Mouse (Mus musculus) midbrain, embryonic 12.5 days (tissue): ENCODE data around the gene Hcfc2. TPM values are rescaled to one million over a fixed set of nuclear protein-coding genes. Genes with fewer than 3 reads are reported as not detected.

Experiments
- ATAC-seq: fragments of 200-750 bp; cut with Nextera tagmentation; 2 replicates; pipeline ENCODE4 v1.8.0; 2017; ENCODE audit warnings: low read depth, moderate TSS enrichment, moderate library complexity; ENCODE audit not compliant: low FRiP score
- H3K27ac ChIP-seq: fragments of 300-500 bp; sonication (generic); replicated peaks from 2 replicates; pipeline ENCODE4 v1.5.1; 2016; ENCODE audit warnings: mild to moderate bottlenecking
- H3K27me3 ChIP-seq: fragments of 300-500 bp; sonication (generic); 2 replicates; pipeline ENCODE4 v1.6.1; 2016; ENCODE audit warnings: mild to moderate bottlenecking
- H3K36me3 ChIP-seq: fragments of 300-500 bp; sonication (generic); 2 replicates; pipeline ENCODE4 v1.6.1; 2016
- H3K4me1 ChIP-seq: fragments of 300-500 bp; sonication (generic); 2 replicates; pipeline ENCODE4 v1.6.1; 2016
- H3K4me2 ChIP-seq: fragments of 300-500 bp; sonication (generic); replicated peaks from 2 replicates; pipeline ENCODE4 v1.6.1; 2016; ENCODE audit warnings: mild to moderate bottlenecking, moderate library complexity
- H3K4me3 ChIP-seq: fragments of 300-500 bp; sonication (generic); 2 replicates; pipeline ENCODE4 v1.5.1; 2016; ENCODE audit warnings: mild to moderate bottlenecking
- H3K9ac ChIP-seq: fragments of 300-500 bp; sonication (generic); replicated peaks from 2 replicates; pipeline ENCODE4 v1.6.1; 2016; ENCODE audit warnings: mild to moderate bottlenecking, moderate library complexity
- H3K9me3 ChIP-seq: fragments of 300-500 bp; sonication (generic); 2 replicates; pipeline ENCODE4 v1.6.1; 2016; ENCODE audit warnings: mild to moderate bottlenecking
- WGBS: fragments of 180-500 bp; shearing (Covaris S2); methylation state at CpG from one replicate; pipeline ENCODE4 v1.1.7; 2016; 5-methylcytosine and 5-hydroxymethylcytosine counted together
- polyA plus RNA-seq: library from polyadenylated mRNA; unstranded; fragments of >200 nt; fragmentation: Nextera tagmentation; extraction: Ambion mirVana; gene quantifications from 2 replicates; pipeline ENCODE4 v1.2.1, GENCODE M21; 2016

Gene Hcfc2
- polyA plus RNA-seq, 1 experiment from 2014 or later: 43.3 TPM

GRCm38 (mm10) chr10:82680769-82681168 lies 15.2 kb upstream of the Hcfc2 start:
- Histone ChIP-seq H3K27me3 (no peaks in the 10 kb centered on the region), H3K9me3 (no peaks in the 10 kb centered on the region), H3K27ac (no peak overlapping the region), H3K36me3 (no peaks in the 10 kb centered on the region), H3K4me1 (no peaks in the 10 kb centered on the region), H3K9ac (no peak overlapping the region), H3K4me3 (no peak overlapping the region), H3K4me2 (no peak overlapping the region)
- no peak for ATAC-seq
- 95% methylated on average over 5 of the region's 5 CpGs for WGBS

GRCm38 (mm10) chr10:82681639-82682038 lies 14.3 kb upstream of the Hcfc2 start:
- Histone ChIP-seq H3K4me3 (no peak overlapping the region), H3K4me1 (no peaks in the 10 kb centered on the region), H3K9ac (no peak overlapping the region), H3K4me2 (no peak overlapping the region), H3K36me3 (no peaks in the 10 kb centered on the region), H3K9me3 (no peaks in the 10 kb centered on the region), H3K27me3 (no peaks in the 10 kb centered on the region), H3K27ac (no peak overlapping the region)
- WGBS: 88% methylated on average over 7 of the region's 7 CpGs
- ATAC-seq: no peak

- Histone ChIP-seq H3K4me2 (no peak overlapping the region), H3K4me3 (no peak overlapping the region), H3K9me3 (no peaks in the 10 kb centered on the region), H3K9ac (no peak overlapping the region), H3K27me3 (no peaks in the 10 kb centered on the region; the same call in 1 of the 2 replicates), H3K4me1 (peaks cover 3% of the 10 kb centered on the region; the same call in 1 of the 2 replicates), H3K36me3 (no peaks in the 10 kb centered on the region), H3K27ac (no peak overlapping the region)
- ATAC-seq: no peak
- WGBS: 80% methylated on average over 2 of the region's 2 CpGs
Measured at GRCm38 (mm10) chr10:82685440-82685839, 10.5 kb upstream of the Hcfc2 start.

- WGBS: 81% methylated on average over 7 of the region's 7 CpGs
- Histone ChIP-seq H3K27ac (no peak overlapping the region), H3K9me3 (no peaks in the 10 kb centered on the region), H3K4me2 (no peak overlapping the region), H3K9ac (no peak overlapping the region), H3K27me3 (no peaks in the 10 kb centered on the region; the same call in 1 of the 2 replicates), H3K36me3 (no peaks in the 10 kb centered on the region), H3K4me1 (peaks cover 5% of the 10 kb centered on the region; the same call in 1 of the 2 replicates), H3K4me3 (no peak overlapping the region)
- no peak for ATAC-seq
Measured at GRCm38 (mm10) chr10:82689681-82690211, 6.2 kb upstream of the Hcfc2 start.

GRCm38 (mm10) chr10:82690494-82690893 lies 5.5 kb upstream of the Hcfc2 start, which contains the start of gene Glt8d2:
TSS of gene Glt8d2 (minus strand) at chr10:82690650.
- Histone ChIP-seq H3K4me2 (peak within 1 kb of the TSS; percentile 31), H3K36me3 (no peaks in the 10 kb centered on the region), H3K4me1 (peaks cover 5% of the 10 kb centered on the region; the same call in 1 of the 2 replicates), H3K27ac (no peak within 1 kb of the TSS), H3K4me3 (0 out of 2 replicates have a peak within 1 kb of the TSS, but pooled peaks have one; percentile 4), H3K27me3 (no peaks in the 10 kb centered on the region; the same call in 1 of the 2 replicates), H3K9ac (no peak within 1 kb of the TSS), H3K9me3 (no peaks in the 10 kb centered on the region)
- WGBS: 2% methylated on average over 14 of the region's 14 CpGs
- no peak for ATAC-seq

GRCm38 (mm10) chr10:82696453-82697079 lies 606 bp downstream of the Hcfc2 start:
- Histone ChIP-seq H3K4me3 (no peak overlapping the region), H3K36me3 (no peaks in the 10 kb centered on the region), H3K4me2 (no peak overlapping the region), H3K9ac (no peak overlapping the region), H3K27ac (no peak overlapping the region), H3K27me3 (no peaks in the 10 kb centered on the region), H3K9me3 (no peaks in the 10 kb centered on the region), H3K4me1 (peaks cover 14% of the 10 kb centered on the region)
- 75% methylated on average over 4 of the region's 4 CpGs for WGBS
- ATAC-seq: no peak

- Histone ChIP-seq H3K9me3 (no peaks in the 10 kb centered on the region), H3K27me3 (no peaks in the 10 kb centered on the region), H3K4me2 (no peak overlapping the region), H3K27ac (no peak overlapping the region), H3K36me3 (0 out of 2 replicates have a peak, but pooled peaks cover 4% of the 10 kb centered on the region), H3K9ac (no peak overlapping the region), H3K4me1 (peaks cover 14% of the 10 kb centered on the region), H3K4me3 (no peak overlapping the region)
- WGBS: 87% methylated on average over 3 of the region's 3 CpGs
- no peak for ATAC-seq
Measured at GRCm38 (mm10) chr10:82697305-82697898, 1.4 kb downstream of the Hcfc2 start.

GRCm38 (mm10) chr10:82698712-82699261 lies 2.8 kb downstream of the Hcfc2 start:
- Histone ChIP-seq H3K27me3 (no peaks in the 10 kb centered on the region), H3K4me3 (peak overlapping the region; percentile 86), H3K36me3 (0 out of 2 replicates have a peak, but pooled peaks cover 4% of the 10 kb centered on the region), H3K27ac (peak overlapping the region; percentile 67), H3K4me2 (peak overlapping the region; percentile 71), H3K9me3 (no peaks in the 10 kb centered on the region), H3K9ac (peak overlapping the region; percentile 84), H3K4me1 (peaks cover 14% of the 10 kb centered on the region)
- WGBS: under 1% methylated on average over 41 of the region's 42 CpGs
- ATAC-seq: peak; percentile 96

- Histone ChIP-seq H3K27ac (peak overlapping the region; percentile 67), H3K9ac (peak overlapping the region; percentile 84), H3K27me3 (no peaks in the 10 kb centered on the region), H3K4me1 (peaks cover 14% of the 10 kb centered on the region), H3K4me2 (peak overlapping the region; percentile 71), H3K36me3 (0 out of 2 replicates have a peak, but pooled peaks cover 8% of the 10 kb centered on the region), H3K4me3 (peak overlapping the region; percentile 86), H3K9me3 (no peaks in the 10 kb centered on the region)
- WGBS: under 1% methylated on average over 42 of the region's 59 CpGs
- peak; percentile 89 for ATAC-seq
Measured at GRCm38 (mm10) chr10:82699296-82699941, 3.5 kb downstream of the Hcfc2 start.

GRCm38 (mm10) chr10:82741354-82741753 lies 45.4 kb downstream of the Hcfc2 start:
- no peak overlapping the region for H3K4me3 ChIP-seq
- no peak overlapping the region for H3K4me2 ChIP-seq
- 79% methylated on average over 8 of the region's 8 CpGs for WGBS
- H3K27ac ChIP-seq: no peak overlapping the region
- H3K36me3 ChIP-seq: peaks cover 32% of the 10 kb centered on the region
- no peak for ATAC-seq
- H3K4me1 ChIP-seq: no peaks in the 10 kb centered on the region
- no peaks in the 10 kb centered on the region for H3K27me3 ChIP-seq
- no peak overlapping the region for H3K9ac ChIP-seq
- H3K9me3 ChIP-seq: no peaks in the 10 kb centered on the region

- no peaks in the 10 kb centered on the region for H3K9me3 ChIP-seq
- peaks cover 37% of the 10 kb centered on the region for H3K36me3 ChIP-seq
- H3K4me2 ChIP-seq: no peak overlapping the region
- H3K27ac ChIP-seq: no peak overlapping the region
- H3K9ac ChIP-seq: no peak overlapping the region
- H3K27me3 ChIP-seq: no peaks in the 10 kb centered on the region
- no peak overlapping the region for H3K4me3 ChIP-seq
- no peak for ATAC-seq
- H3K4me1 ChIP-seq: no peaks in the 10 kb centered on the region
- 89% methylated on average over 4 of the region's 4 CpGs for WGBS
Measured at GRCm38 (mm10) chr10:82741876-82742275, 45.9 kb downstream of the Hcfc2 start.
